Mouse (Mus musculus): ENCODE measurements at regions not wholly inside any gene's neighbourhood (a gene's known extent, or its start where the extent isn't known, plus 50 kb on each side); places are given as distances from the start of the nearest gene placed in this dataset.

- TF ChIP-seq CTCF (IDR thresholded peaks at IDR 0.05; ENCODE audit: low read depth): no peak
- no peak for TF ChIP-seq EP300 (IDR thresholded peaks at IDR 0.05; ENCODE audit: low read depth)
Observed at GRCm38 (mm10) chr15:93686385-93686784, 90.7 kb upstream of the Prickle1 start.

Measured in liver, embryonic 14.5 days (tissue).